Mouse (Mus musculus): Measurements from ENCODE around the gene Gcnt2. TPM values are rescaled to one million over a fixed set of nuclear protein-coding genes. Genes with fewer than 3 reads are reported as not detected.
"Not testable (repeated sequence)": the region's sequence is repeated elsewhere in the genome, so short reads cannot be mapped to it uniquely, and the experiment has no call there.

The Gcnt2 gene
- polyA plus RNA-seq, 1 experiment from 2014 or later, result 5.6 TPM

DNA sequence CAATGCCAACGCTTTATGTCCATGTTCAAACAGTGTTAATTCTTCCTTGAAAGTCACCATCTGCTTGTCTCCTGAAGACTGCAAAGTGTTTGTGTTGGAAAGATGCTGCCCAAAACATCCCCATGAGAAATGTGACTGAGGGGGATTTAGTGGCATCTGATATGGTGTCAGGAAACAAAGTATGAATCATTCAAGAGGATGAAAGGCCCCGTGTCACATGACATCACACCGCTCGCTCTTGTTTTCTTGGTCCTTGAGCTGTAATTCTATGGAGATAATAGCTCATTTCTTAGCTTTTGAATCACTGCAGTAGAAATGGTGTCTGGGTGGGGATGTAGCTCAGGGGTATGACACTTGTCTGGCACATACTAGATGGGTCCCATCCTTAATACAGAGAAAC lies 33.0 kb downstream of the Gcnt2 start:
- ATAC-seq (ENCODE audit: low FRiP score), result no peak
- no peak overlapping the region for H3K4me2 ChIP-seq
- no peak overlapping the region for H3K27ac ChIP-seq (replicated peaks)
- 85% methylated on average over 4 of the region's 4 CpGs for WGBS
- no peaks in the 10 kb centered on the region for H3K36me3 ChIP-seq
- H3K9me3 ChIP-seq (replicated peaks), result no peaks in the 10 kb centered on the region
- H3K4me3 ChIP-seq (replicated peaks), result no peak overlapping the region
- peaks cover 15% of the 10 kb centered on the region for H3K4me1 ChIP-seq
- no peaks in the 10 kb centered on the region for H3K27me3 ChIP-seq (replicated peaks)
- H3K9ac ChIP-seq (replicated peaks), result no peak overlapping the region

DNA sequence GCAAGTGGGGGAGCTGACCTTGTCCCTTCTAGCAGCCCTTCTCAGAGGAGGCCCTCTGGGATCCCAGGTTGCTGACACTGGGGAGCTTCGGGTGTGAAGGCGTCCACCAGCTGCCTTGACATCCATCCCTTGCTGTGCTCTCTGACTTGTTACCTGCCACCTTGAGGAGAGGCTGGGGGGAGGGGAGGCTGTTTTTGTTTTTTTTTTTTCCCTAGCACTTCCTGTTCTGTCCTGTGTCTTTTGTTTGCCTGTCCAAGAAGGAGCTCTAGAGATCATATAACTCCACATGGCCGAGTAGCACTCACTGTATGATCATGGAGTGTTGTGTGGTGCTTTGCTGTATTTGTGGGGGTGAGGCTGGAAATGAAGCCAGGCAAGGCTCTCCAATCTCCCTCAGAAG lies 34.0 kb downstream of the Gcnt2 start:
- WGBS, result 94% methylated on average over 3 of the region's 3 CpGs
- Histone ChIP-seq H3K27ac (replicated peaks) (no peak overlapping the region), H3K9me3 (replicated peaks) (no peaks in the 10 kb centered on the region), H3K27me3 (replicated peaks) (no peaks in the 10 kb centered on the region), H3K9ac (replicated peaks) (no peak overlapping the region), H3K4me3 (replicated peaks) (no peak overlapping the region), H3K36me3 (no peaks in the 10 kb centered on the region), H3K4me1 (peaks cover 9% of the 10 kb centered on the region), H3K4me2 (no peak overlapping the region)
- no peak for ATAC-seq (ENCODE audit: low FRiP score)

DNA sequence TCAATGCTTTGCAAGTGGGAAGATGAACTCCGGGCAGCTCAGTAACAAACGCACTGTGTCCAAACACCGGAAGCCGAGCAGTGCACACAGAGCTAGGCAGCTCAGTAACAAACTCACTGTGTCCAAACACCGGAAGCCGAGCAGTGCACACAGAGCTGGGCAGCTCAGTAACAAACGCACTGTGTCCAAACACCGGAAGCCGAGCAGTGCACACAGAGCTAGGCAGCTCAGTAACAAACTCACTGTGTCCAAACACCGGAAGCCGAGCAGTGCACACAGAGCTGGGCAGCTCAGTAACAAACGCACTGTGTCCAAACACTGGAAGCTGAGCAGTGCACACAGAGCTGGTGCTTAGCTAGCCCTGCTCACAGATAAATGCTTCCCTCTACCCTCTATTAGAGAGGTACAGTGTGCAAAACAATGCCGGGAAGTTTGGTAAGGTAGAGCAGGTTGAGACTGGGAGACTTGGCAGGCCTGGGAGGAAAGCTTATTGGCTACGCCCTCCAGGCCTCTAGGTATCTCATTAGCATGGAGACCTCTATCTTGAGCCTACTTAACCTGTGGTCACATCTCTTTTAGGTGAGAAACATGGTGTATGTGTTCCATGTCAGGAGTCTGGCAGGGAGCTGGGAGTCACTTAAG lies 38.6 kb downstream of the Gcnt2 start:
- ATAC-seq (ENCODE audit: low FRiP score); H3K36me3 ChIP-seq; H3K27ac ChIP-seq (replicated peaks); H3K9me3 ChIP-seq (replicated peaks); H3K9ac ChIP-seq (replicated peaks); H3K27me3 ChIP-seq (replicated peaks); H3K4me2 ChIP-seq; H3K4me1 ChIP-seq; H3K4me3 ChIP-seq (replicated peaks): not testable (repeated sequence)
- 81% methylated on average over 14 of the region's 14 CpGs for WGBS

DNA sequence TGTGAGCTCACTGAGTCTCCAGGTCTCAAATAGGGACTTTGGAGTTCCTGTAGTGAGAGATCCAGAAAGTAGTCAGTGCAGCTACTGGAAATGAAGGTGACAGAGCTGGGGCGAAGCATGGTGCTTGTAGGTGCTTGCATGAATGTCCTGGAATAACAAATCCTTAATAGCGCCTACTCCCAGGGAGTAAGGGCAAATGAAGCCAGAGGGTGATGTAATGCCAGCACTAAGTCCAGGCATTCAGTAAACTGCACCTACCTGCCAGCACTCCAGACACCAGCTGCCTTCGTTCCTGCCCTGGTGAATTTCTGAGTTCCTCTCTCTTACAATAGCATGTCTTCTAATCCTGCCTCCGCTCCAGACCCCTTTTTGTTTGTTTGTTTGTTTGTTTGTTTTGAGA lies 39.1 kb downstream of the Gcnt2 start:
- 92% methylated on average over 4 of the region's 4 CpGs for WGBS
- no peak for ATAC-seq (ENCODE audit: low FRiP score)
- no peak overlapping the region for H3K4me2 ChIP-seq
- no peaks in the 10 kb centered on the region for H3K27me3 ChIP-seq (replicated peaks)
- H3K36me3 ChIP-seq, result no peaks in the 10 kb centered on the region
- H3K9me3 ChIP-seq (replicated peaks), result no peaks in the 10 kb centered on the region
- no peak overlapping the region for H3K9ac ChIP-seq (replicated peaks)
- no peak overlapping the region for H3K4me3 ChIP-seq (replicated peaks)
- H3K4me1 ChIP-seq, result no peaks in the 10 kb centered on the region
- no peak overlapping the region for H3K27ac ChIP-seq (replicated peaks)

DNA sequence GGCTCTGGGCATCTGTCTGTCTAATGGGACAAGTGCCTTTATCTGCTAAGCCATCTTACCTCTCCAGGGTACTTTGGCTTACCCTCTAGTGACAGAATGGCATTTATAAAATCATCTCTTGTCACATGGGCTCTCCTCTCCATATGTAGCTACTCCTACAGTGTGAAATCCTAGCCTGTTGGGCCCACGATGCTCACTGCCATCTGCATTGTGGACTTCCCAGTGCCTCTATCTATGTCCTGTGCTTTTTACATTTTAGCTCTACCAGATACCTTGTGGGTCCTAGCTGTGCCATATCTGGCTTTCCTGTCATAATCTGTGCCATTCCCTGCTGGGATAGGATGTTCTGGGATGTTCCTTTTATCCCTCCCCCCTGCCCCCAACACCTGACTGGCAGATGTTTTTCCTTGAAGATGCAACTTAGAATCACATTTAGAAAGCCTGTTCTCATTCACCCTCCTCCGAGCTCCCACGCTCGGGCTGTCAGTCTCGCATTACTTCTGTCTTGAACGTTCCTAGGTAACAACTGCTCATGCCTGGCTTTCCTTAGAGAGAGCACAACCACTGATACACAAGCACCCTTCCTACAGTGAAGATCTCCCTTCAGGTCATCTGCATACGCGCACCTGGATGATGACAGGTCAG lies 39.9 kb downstream of the Gcnt2 start:
- 82% methylated on average over 8 of the region's 8 CpGs for WGBS
- no peaks in the 10 kb centered on the region for H3K27me3 ChIP-seq (replicated peaks)
- H3K27ac ChIP-seq (replicated peaks), result no peak overlapping the region
- no peak overlapping the region for H3K9ac ChIP-seq (replicated peaks)
- H3K4me3 ChIP-seq (replicated peaks), result no peak overlapping the region
- no peak for ATAC-seq (ENCODE audit: low FRiP score)
- H3K36me3 ChIP-seq, result no peaks in the 10 kb centered on the region
- no peaks in the 10 kb centered on the region for H3K9me3 ChIP-seq (replicated peaks)
- H3K4me1 ChIP-seq, result no peaks in the 10 kb centered on the region
- H3K4me2 ChIP-seq, result no peak overlapping the region

DNA sequence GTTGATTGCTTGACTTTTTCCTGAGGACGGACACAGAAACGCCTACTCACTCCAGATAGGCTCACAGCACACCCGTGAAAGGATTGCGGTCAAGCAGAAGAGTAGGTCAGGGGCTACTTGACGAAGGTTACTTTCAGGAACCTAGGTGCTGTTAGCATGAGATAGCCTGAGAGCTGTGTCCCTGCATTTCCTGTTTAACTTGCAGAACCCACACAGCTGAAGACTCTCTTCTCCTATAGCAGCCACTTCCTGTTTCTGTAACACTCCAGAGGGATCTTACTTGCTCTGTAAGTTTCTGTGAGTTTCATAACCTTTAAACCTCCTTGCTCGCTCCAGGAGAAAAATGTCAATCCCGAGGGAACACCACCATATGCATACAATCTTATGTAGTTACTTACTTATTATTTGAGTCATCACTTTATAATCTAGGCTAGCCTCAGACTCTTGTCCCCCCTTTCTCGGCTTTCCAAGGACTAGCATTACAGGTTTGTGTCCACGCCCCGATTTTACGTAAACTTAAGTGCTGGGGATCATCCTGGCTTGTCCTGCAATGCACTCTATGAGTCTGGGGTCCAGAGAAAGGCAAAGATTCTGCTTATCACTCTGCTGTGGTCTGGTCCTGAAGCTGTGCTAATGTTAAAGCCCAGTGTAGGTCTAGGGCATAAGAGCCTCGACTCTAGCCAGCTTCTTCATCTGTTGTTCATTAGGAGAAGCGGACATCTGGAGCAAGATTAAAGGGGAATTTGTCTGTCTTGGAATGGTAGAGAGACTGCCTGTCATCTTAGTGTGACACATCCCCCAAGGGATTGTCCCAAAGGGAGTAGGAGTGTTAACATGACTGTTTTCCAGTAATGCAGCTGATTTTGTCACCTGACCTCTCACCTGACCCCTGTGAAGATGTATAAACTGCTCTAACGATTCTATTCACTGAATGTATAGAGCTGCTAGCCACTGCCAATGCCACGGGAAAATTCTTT lies 40.7 kb downstream of the Gcnt2 start:
- Histone ChIP-seq H3K4me2 (no peak overlapping the region), H3K27ac (replicated peaks) (no peak overlapping the region), H3K36me3 (no peaks in the 10 kb centered on the region), H3K4me3 (replicated peaks) (no peak overlapping the region), H3K4me1 (no peaks in the 10 kb centered on the region), H3K9ac (replicated peaks) (no peak overlapping the region), H3K9me3 (replicated peaks) (no peaks in the 10 kb centered on the region), H3K27me3 (replicated peaks) (no peaks in the 10 kb centered on the region)
- WGBS, result 85% methylated on average over 15 of the region's 15 CpGs
- ATAC-seq (ENCODE audit: low FRiP score), result no peak

DNA sequence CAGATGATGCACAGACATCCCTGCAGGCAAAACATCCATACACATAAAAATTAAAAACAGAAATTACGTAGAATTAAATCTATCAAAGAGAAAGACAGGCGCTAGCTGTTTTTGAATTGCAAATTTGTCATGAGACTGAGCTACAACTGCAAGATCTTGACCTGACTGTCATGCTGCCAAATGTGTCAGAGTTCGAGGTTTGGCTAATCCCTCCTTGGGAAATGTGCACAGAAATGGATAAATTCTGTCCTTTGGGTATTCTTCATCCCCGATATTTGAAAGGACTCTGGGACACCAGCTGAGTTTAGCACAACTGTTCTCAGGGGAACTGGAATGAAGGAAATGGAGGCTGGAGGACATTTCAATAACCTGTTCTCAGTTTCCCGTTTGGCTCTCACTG lies 41.7 kb downstream of the Gcnt2 start:
- WGBS, result 68% methylated on average over 5 of the region's 5 CpGs
- Histone ChIP-seq H3K4me3 (replicated peaks) (no peak overlapping the region), H3K9me3 (replicated peaks) (no peaks in the 10 kb centered on the region), H3K9ac (replicated peaks) (no peak overlapping the region), H3K4me1 (no peaks in the 10 kb centered on the region), H3K36me3 (no peaks in the 10 kb centered on the region), H3K27ac (replicated peaks) (no peak overlapping the region), H3K4me2 (no peak overlapping the region), H3K27me3 (replicated peaks) (no peaks in the 10 kb centered on the region)
- ATAC-seq (ENCODE audit: low FRiP score), result no peak

DNA sequence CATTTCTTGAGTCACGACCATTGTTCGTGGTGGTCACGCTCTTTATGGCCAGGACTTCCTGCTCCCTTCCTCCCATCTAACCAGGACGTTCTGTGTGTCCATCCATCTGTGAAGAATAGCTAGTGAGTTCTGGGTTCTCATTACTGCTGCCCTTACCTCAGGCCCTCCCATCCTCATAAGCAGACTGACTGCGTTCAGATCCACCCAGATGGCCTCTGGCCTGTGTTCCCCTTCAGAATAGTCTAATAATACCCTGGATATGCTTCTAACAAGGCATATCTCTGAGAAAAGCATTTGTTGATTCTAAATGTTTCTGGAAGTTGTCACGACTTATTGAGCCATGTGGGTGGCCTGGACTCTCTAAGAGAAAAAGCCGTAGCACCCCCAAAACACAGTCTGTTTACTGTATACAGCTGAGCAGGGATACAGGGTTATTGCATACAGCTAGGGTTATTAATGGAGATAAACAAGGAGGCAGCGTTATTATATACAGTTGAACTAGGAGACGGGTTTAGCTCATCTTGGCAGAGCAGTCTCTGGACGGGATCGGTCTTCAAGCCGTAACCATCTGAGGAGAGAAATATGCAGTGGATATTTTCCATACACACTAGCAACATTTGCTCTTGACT lies 42.4 kb downstream of the Gcnt2 start:
- Histone ChIP-seq H3K9me3 (replicated peaks) (no peaks in the 10 kb centered on the region), H3K4me2 (no peak overlapping the region), H3K27ac (replicated peaks) (no peak overlapping the region), H3K4me3 (replicated peaks) (no peak overlapping the region), H3K36me3 (no peaks in the 10 kb centered on the region), H3K27me3 (replicated peaks) (no peaks in the 10 kb centered on the region), H3K4me1 (no peaks in the 10 kb centered on the region), H3K9ac (replicated peaks) (no peak overlapping the region)
- WGBS, result 56% methylated on average over 12 of the region's 12 CpGs
- ATAC-seq (ENCODE audit: low FRiP score), result no peak

DNA sequence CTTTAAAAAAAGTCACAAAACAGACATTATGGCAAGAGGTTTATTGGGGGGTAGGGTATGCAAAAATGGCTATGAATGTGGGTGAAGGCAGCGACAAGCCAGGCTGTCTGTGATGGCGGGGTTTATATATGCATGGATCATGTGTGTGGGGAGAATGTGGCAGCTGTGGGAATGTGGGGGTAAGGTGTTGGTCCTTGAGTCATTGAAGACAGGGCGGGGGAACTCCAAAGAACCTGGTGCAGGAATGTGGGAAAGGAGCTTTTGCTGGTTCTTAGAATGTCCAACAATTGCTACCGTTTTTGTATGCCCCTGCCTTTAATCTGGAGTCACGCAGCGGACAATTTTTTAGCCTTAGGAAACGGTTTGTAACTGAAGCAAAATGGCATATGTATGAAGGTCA lies 44.5 kb downstream of the Gcnt2 start:
- 90% methylated on average over 7 of the region's 7 CpGs for WGBS
- no peak for ATAC-seq (ENCODE audit: low FRiP score)

DNA sequence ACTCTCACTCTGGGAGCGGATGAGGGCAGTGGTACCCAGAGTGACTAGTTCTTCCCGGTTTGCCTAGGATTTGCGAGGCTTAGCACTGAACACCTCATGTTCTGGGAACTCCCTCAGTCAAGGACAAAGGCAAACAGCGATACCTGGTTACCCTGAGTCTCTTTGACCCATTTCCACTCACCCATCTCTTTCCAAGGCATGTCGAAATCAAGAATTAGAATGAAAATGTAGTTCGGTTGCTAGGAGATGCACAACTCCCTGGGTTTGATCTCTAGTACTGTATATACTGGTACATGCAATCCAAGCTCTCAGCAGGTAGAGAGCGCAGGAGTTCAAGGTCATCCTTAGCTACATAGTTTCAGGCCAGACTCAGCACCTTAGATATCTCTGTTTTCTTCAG lies 47.0 kb downstream of the Gcnt2 start:
- H3K27me3 ChIP-seq (replicated peaks), result no peaks in the 10 kb centered on the region
- no peak for ATAC-seq (ENCODE audit: low FRiP score)
- WGBS, result 87% methylated on average over 7 of the region's 7 CpGs
- no peak overlapping the region for H3K9ac ChIP-seq (replicated peaks)
- no peaks in the 10 kb centered on the region for H3K36me3 ChIP-seq
- 0 out of 2 replicates have a peak, but pooled peaks cover 3% of the 10 kb centered on the region for H3K4me1 ChIP-seq
- H3K4me3 ChIP-seq (replicated peaks), result no peak overlapping the region
- no peaks in the 10 kb centered on the region for H3K9me3 ChIP-seq (replicated peaks)
- H3K27ac ChIP-seq (replicated peaks), result no peak overlapping the region
- H3K4me2 ChIP-seq, result no peak overlapping the region

More for the DNA sequence above, 44.5 kb downstream of the Gcnt2 start:
- Histone ChIP-seq H3K4me1 (0 out of 2 replicates have a peak, but pooled peaks cover 3% of the 10 kb centered on the region), H3K4me3 (replicated peaks) (no peak overlapping the region), H3K36me3 (no peaks in the 10 kb centered on the region), H3K9ac (replicated peaks) (no peak overlapping the region), H3K27me3 (replicated peaks) (no peaks in the 10 kb centered on the region), H3K27ac (replicated peaks) (no peak overlapping the region), H3K9me3 (replicated peaks) (no peaks in the 10 kb centered on the region), H3K4me2 (no peak overlapping the region)

DNA sequence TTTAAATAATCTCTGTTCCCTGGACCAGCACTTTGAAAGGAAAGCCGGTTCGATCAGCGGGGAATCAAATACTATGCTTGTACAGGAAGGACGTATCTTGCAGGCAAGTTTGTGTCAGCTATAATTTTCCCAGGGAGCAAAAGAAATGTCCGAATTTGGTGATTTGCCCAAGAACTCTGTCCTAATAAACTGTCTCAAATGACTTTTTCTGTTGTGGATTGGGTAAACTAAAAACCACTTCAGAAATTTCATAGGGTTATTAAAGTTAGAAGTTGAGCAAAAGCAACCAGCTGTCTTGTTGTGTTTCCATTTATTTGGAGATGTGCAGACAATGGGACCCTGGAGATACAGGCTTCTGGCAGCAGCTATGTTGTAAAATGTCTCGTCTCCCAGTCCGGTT lies 47.7 kb downstream of the Gcnt2 start:
- Histone ChIP-seq H3K4me3 (replicated peaks) (no peak overlapping the region), H3K9me3 (replicated peaks) (no peaks in the 10 kb centered on the region), H3K36me3 (no peaks in the 10 kb centered on the region), H3K27ac (replicated peaks) (no peak overlapping the region), H3K4me1 (0 out of 2 replicates have a peak, but pooled peaks cover 3% of the 10 kb centered on the region), H3K9ac (replicated peaks) (no peak overlapping the region), H3K4me2 (no peak overlapping the region), H3K27me3 (replicated peaks) (no peaks in the 10 kb centered on the region)
- WGBS, result 62% methylated on average over 7 of the region's 7 CpGs
- no peak for ATAC-seq (ENCODE audit: low FRiP score)

Data from neural tube, embryonic 15.5 days (tissue).